ENCODE assay signal across 8 mouse cellular contexts in the genomic region with DNA sequence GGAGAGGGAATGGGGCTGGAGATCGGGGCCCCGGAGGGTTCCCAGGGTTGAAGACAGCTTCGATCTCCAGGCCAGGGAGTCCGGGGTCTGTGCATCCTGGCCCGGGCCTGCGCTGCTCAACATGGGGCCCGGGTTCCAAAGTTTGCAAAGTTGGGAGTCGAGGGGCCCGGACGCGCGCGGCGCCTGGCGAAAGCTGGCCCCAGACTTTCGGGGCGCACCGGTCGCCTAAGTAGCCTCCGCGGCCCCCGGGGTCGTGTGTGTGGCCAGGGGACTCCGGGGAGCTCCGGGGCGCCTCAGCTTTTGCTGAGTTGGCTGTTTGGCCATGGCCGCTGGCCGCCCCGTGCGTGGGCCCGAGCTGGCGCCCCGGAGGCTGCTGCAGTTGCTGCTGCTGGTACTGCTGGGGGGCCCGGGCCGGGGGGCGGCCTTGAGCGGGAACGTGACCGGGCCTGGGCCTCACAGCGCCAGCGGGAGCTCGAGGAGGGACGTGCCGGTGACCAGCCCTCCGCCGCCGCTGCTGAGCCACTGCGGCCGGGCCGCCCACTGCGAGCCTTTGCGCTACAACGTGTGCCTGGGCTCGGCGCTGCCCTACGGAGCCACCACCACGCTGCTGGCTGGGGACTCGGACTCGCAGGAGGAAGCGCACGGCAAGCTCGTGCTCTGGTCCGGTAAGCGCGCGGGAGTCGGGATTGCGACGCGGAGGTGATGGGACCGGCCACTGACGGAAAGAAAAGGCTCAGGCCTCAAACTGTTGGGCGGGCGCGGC. TPM values are rescaled to one million over a fixed set of nuclear protein-coding genes. Genes with fewer than 3 reads are reported as not detected.
A peak's percentile ranks its signal among the peaks of the same experiment; 100 is the strongest.
DNase-seq lines count a peak whose midpoint lies in the region; ATAC-seq and TF ChIP-seq lines count a peak whose summit lies in the region.

No protein-coding gene starts in this region.

- peak overlapping the region; percentile 64 for H3K9ac ChIP-seq in forebrain, postnatal 0 days
- peak overlapping the region; percentile 96 for H3K9ac ChIP-seq in hindbrain, embryonic 12.5 days
- H3K9ac ChIP-seq in limb, embryonic 15.5 days: peak overlapping the region; percentile 99
- H3K9ac ChIP-seq in midbrain, embryonic 14.5 days (replicated peaks; ENCODE audit: low read length): peak overlapping the region; percentile 82

- peak; percentile 29 to 54 for DNase-seq in cerebellum, adult 2 months
- DNase-seq in cerebellum, adult 11 months: no peak
- DNase-seq in forebrain, postnatal 0 days: no peak
- peak; percentile 79 for DNase-seq in midbrain, embryonic 14.5 days
- peak; percentile 58 for DNase-seq in thymus, postnatal 14 days

- H3K4me2 ChIP-seq in forebrain, postnatal 0 days (ENCODE audit: low read depth): peak overlapping the region; percentile 97
- peak overlapping the region; percentile 84 for H3K4me2 ChIP-seq in hindbrain, embryonic 12.5 days (replicated peaks)
- H3K4me2 ChIP-seq in limb, embryonic 15.5 days: peak overlapping the region; percentile 76
- peak overlapping the region; percentile 96 for H3K4me2 ChIP-seq in midbrain, embryonic 14.5 days (ENCODE audit: low read length)

- ATAC-seq in forebrain, postnatal 0 days: peak; percentile 66
- ATAC-seq in hindbrain, embryonic 12.5 days (ENCODE audit: low FRiP score): peak; percentile 88
- ATAC-seq in limb, embryonic 15.5 days (ENCODE audit: insufficient number of reproducible peaks, low FRiP score, low TSS enrichment, low read depth): peak; percentile 62
- ATAC-seq in midbrain, embryonic 14.5 days (ENCODE audit: low FRiP score, low TSS enrichment): peak; percentile 82

- under 1% methylated on average over 75 of the region's 75 CpGs for WGBS in cerebellum, adult 2 months
- under 1% methylated on average over 75 of the region's 75 CpGs for WGBS in bone marrow, adult 2 months
- WGBS in forebrain, postnatal 0 days: under 1% methylated on average over 71 of the region's 75 CpGs
- under 1% methylated on average over 75 of the region's 75 CpGs for whole genome bisulfite sequencing in hindbrain, embryonic 12.5 days
- WGBS in limb, embryonic 15.5 days: under 1% methylated on average over 75 of the region's 75 CpGs
- WGBS in midbrain, embryonic 14.5 days: under 1% methylated on average over 75 of the region's 75 CpGs

- peaks cover 4% of the 10 kb centered on the region; the same call in 1 of the 2 replicates for H3K27me3 ChIP-seq in cerebellum, adult 2 months (ENCODE audit: control insufficient read depth, insufficient read depth, low read length)
- no peaks in the 10 kb centered on the region for H3K27me3 ChIP-seq in forebrain, postnatal 0 days (ENCODE audit: insufficient read depth, low read length)
- no peaks in the 10 kb centered on the region for H3K27me3 ChIP-seq in hindbrain, embryonic 12.5 days
- no peaks in the 10 kb centered on the region for H3K27me3 ChIP-seq in limb, embryonic 15.5 days
- H3K27me3 ChIP-seq in midbrain, embryonic 14.5 days (ENCODE audit: control insufficient read depth, insufficient read depth, low read length): no peaks in the 10 kb centered on the region

- peak overlapping the region; percentile 47 for H3K4me3 ChIP-seq in cerebellum, adult 2 months (replicated peaks; ENCODE audit: insufficient read depth, low read depth, low read length)
- H3K4me3 ChIP-seq in bone marrow, adult 2 months (replicated peaks; ENCODE audit: control insufficient read depth, low read depth, low read length): peak overlapping the region; percentile 42
- peak overlapping the region; percentile 65 for H3K4me3 ChIP-seq in forebrain, postnatal 0 days (ENCODE audit: low read depth, low read length)
- H3K4me3 ChIP-seq in hindbrain, embryonic 12.5 days: peak overlapping the region; percentile 94
- peak overlapping the region; percentile 88 for H3K4me3 ChIP-seq in limb, embryonic 15.5 days
- peak overlapping the region; percentile 77 for H3K4me3 ChIP-seq in midbrain, embryonic 14.5 days (replicated peaks; ENCODE audit: low read depth, low read length)

- H3K4me1 ChIP-seq in cerebellum, adult 2 months (ENCODE audit: control insufficient read depth, insufficient read depth, low read length): no peaks in the 10 kb centered on the region
- no peaks in the 10 kb centered on the region for H3K4me1 ChIP-seq in bone marrow, adult 2 months (ENCODE audit: control insufficient read depth, insufficient read depth, low read length)
- H3K4me1 ChIP-seq in forebrain, postnatal 0 days (ENCODE audit: insufficient read depth): no peaks in the 10 kb centered on the region; the same call in 1 of the 2 replicates
- peaks cover 18% of the 10 kb centered on the region for H3K4me1 ChIP-seq in hindbrain, embryonic 12.5 days
- H3K4me1 ChIP-seq in limb, embryonic 15.5 days: peaks cover 26% of the 10 kb centered on the region
- H3K4me1 ChIP-seq in midbrain, embryonic 14.5 days (ENCODE audit: control insufficient read depth, insufficient read depth, low read length): peaks cover 5% of the 10 kb centered on the region; the same call in 1 of the 2 replicates

- H3K9me3 ChIP-seq in forebrain, postnatal 0 days (ENCODE audit: low read length): no peaks in the 10 kb centered on the region
- no peaks in the 10 kb centered on the region for H3K9me3 ChIP-seq in hindbrain, embryonic 12.5 days (replicated peaks)
- no peaks in the 10 kb centered on the region for H3K9me3 ChIP-seq in limb, embryonic 15.5 days
- H3K9me3 ChIP-seq in midbrain, embryonic 14.5 days (ENCODE audit: control insufficient read depth, low read length): no peaks in the 10 kb centered on the region

- no peak for TF ChIP-seq CTCF in cerebellum, adult 2 months (IDR thresholded peaks at IDR 0.05; ENCODE audit: borderline replicate concordance, insufficient read depth, low read depth, low read length)
- TF ChIP-seq CTCF in bone marrow, adult 2 months (IDR thresholded peaks at IDR 0.05; ENCODE audit: control insufficient read depth, insufficient read depth, low read length): no peak
- TF ChIP-seq CTCF in forebrain, postnatal 0 days (IDR thresholded peaks at IDR 0.05; ENCODE audit: low read depth): no peak

- H3K36me3 ChIP-seq in forebrain, postnatal 0 days (ENCODE audit: insufficient read depth): no peaks in the 10 kb centered on the region
- 0 out of 2 replicates have a peak, but pooled peaks cover 3% of the 10 kb centered on the region for H3K36me3 ChIP-seq in hindbrain, embryonic 12.5 days
- peaks cover 9% of the 10 kb centered on the region; the same call in 1 of the 2 replicates for H3K36me3 ChIP-seq in limb, embryonic 15.5 days
- no peaks in the 10 kb centered on the region for H3K36me3 ChIP-seq in midbrain, embryonic 14.5 days (ENCODE audit: control insufficient read depth, insufficient read depth, low read length)

- H3K27ac ChIP-seq in cerebellum, adult 2 months (ENCODE audit: insufficient read depth, low read length): no peak overlapping the region
- H3K27ac ChIP-seq in bone marrow, adult 2 months (ENCODE audit: control insufficient read depth, insufficient read depth, low read depth, low read length, poor library complexity): peak overlapping the region; percentile 6; the same call in 1 of the 2 replicates
- peak overlapping the region; percentile 78 for H3K27ac ChIP-seq in forebrain, postnatal 0 days (ENCODE audit: low read depth, low read length)
- H3K27ac ChIP-seq in hindbrain, embryonic 12.5 days: peak overlapping the region; percentile 91
- peak overlapping the region; percentile 98 for H3K27ac ChIP-seq in limb, embryonic 15.5 days
- peak overlapping the region; percentile 79 for H3K27ac ChIP-seq in midbrain, embryonic 14.5 days (replicated peaks; ENCODE audit: low read depth, low read length)

- TF ChIP-seq POLR2A in cerebellum, adult 2 months (IDR thresholded peaks at IDR 0.05; ENCODE audit: borderline replicate concordance, insufficient read depth, low read length): no peak
- peak; percentile 45; the same call in 1 of the 2 replicates for TF ChIP-seq POLR2A in bone marrow, adult 2 months (IDR thresholded peaks at IDR 0.05; ENCODE audit: borderline replicate concordance, control insufficient read depth, low read depth, low read length)

RNA-seq across cellular contexts. Expression of a gene that starts 0.6 kb away (rescaled TPM):
- 12.6 and 13.6 TPM in 2 replicates for polyA plus RNA-seq in cerebellum, adult 2 months (2012; rRNA removed)
- 2.8 and 4.6 TPM in 2 replicates for polyA plus RNA-seq in bone marrow, adult 2 months (2011; ENCODE audit: insufficient read depth, insufficient read length, low replicate concordance, missing spikeins)
- total RNA-seq in forebrain, postnatal 0 days (2014; rRNA removed): 28.0 and 38.2 TPM in 2 replicates
- 4.4 and 8.3 TPM in 2 replicates for polyA plus RNA-seq in forebrain, postnatal 0 days (2015; fragmentation: Nextera tagmentation; extraction: Ambion mirVana)
- polyA plus RNA-seq in hindbrain, embryonic 12.5 days (2016; fragmentation: Nextera tagmentation; extraction: Ambion mirVana): 49.4 and 54.1 TPM in 2 replicates
- 45.6 and 52.1 TPM in 2 replicates for polyA plus RNA-seq in limb, embryonic 15.5 days (2015; fragmentation: Nextera tagmentation; extraction: Ambion mirVana)
- 9.2 and 14.4 TPM in 2 replicates for polyA plus RNA-seq in midbrain, embryonic 14.5 days (2014; fragmentation: Nextera tagmentation; extraction: Ambion mirVana)

RNA-seq across cellular contexts. Expression of a gene that starts 31.9 kb away (rescaled TPM):
- 123 and 125 TPM in 2 replicates for polyA plus RNA-seq in cerebellum, adult 2 months (2012; rRNA removed)
- polyA plus RNA-seq in bone marrow, adult 2 months (2011; ENCODE audit: insufficient read depth, insufficient read length, low replicate concordance, missing spikeins): 7.5 and 13.9 TPM in 2 replicates
- 44.6 and 48.3 TPM in 2 replicates for total RNA-seq in forebrain, postnatal 0 days (2014; rRNA removed)
- 9.0 and 13.6 TPM in 2 replicates for polyA plus RNA-seq in forebrain, postnatal 0 days (2015; fragmentation: Nextera tagmentation; extraction: Ambion mirVana)
- 21.8 and 25.3 TPM in 2 replicates for polyA plus RNA-seq in hindbrain, embryonic 12.5 days (2016; fragmentation: Nextera tagmentation; extraction: Ambion mirVana)
- 11.4 and 13.4 TPM in 2 replicates for polyA plus RNA-seq in limb, embryonic 15.5 days (2015; fragmentation: Nextera tagmentation; extraction: Ambion mirVana)
- polyA plus RNA-seq in midbrain, embryonic 14.5 days (2014; fragmentation: Nextera tagmentation; extraction: Ambion mirVana): 15.1 and 18.0 TPM in 2 replicates

RNA-seq across cellular contexts. Expression of a gene that starts 41.8 kb away (rescaled TPM):
- polyA plus RNA-seq in cerebellum, adult 2 months (2012; rRNA removed): 27.2 and 27.9 TPM in 2 replicates
- polyA plus RNA-seq in bone marrow, adult 2 months (2011; ENCODE audit: insufficient read depth, insufficient read length, low replicate concordance, missing spikeins): 167 and 175 TPM in 2 replicates
- 7.6 and 12.5 TPM in 2 replicates for total RNA-seq in forebrain, postnatal 0 days (2014; rRNA removed)
- 6.8 and 9.4 TPM in 2 replicates for polyA plus RNA-seq in forebrain, postnatal 0 days (2015; fragmentation: Nextera tagmentation; extraction: Ambion mirVana)
- polyA plus RNA-seq in hindbrain, embryonic 12.5 days (2016; fragmentation: Nextera tagmentation; extraction: Ambion mirVana): 8.2 and 9.2 TPM in 2 replicates
- 4.1 and 4.3 TPM in 2 replicates for polyA plus RNA-seq in limb, embryonic 15.5 days (2015; fragmentation: Nextera tagmentation; extraction: Ambion mirVana)
- polyA plus RNA-seq in midbrain, embryonic 14.5 days (2014; fragmentation: Nextera tagmentation; extraction: Ambion mirVana): 3.2 and 3.8 TPM in 2 replicates

Comparison
In these comparisons a context has a peak if more than half of its experiments do, and no peak if none do; other contexts are left out.
1. DNase-seq: peak in cerebellum, adult 2 months (2 of 2), midbrain, embryonic 14.5 days (single experiment) and thymus, postnatal 14 days (single experiment); none in cerebellum, adult 11 months (single experiment) and forebrain, postnatal 0 days (single experiment).
2. H3K4me3 ChIP-seq: peak in every context shown above with its lines; median percentile 94 in hindbrain, embryonic 12.5 days; 88 in limb, embryonic 15.5 days; 77 in midbrain, embryonic 14.5 days; 65 in forebrain, postnatal 0 days; 47 in cerebellum, adult 2 months; 42 in bone marrow, adult 2 months.
3. Peak in every context shown above with its lines, with median percentiles within 50 percentile points of each other: ATAC-seq, H3K4me2 ChIP-seq and H3K9ac ChIP-seq.